Mouse (Mus musculus): ENCODE results near the gene Slc16a3. TPM values are rescaled to one million over a fixed set of nuclear protein-coding genes. Genes with fewer than 3 reads are reported as not detected.

Slc16a3 gene
- polyA plus RNA-seq, 1 experiment from 2014 or later = 21.9 TPM

- H3K4me2 ChIP-seq (replicated peaks; ENCODE audit: low read depth, low read length) = no peak overlapping the region
- 85% methylated on average over 5 of the region's 5 CpGs for WGBS
- H3K9ac ChIP-seq (ENCODE audit: low read depth, low read length) = no peak overlapping the region
- H3K27ac ChIP-seq (ENCODE audit: low read depth, low read length) = no peak overlapping the region
- H3K4me3 ChIP-seq (ENCODE audit: low read length) = no peak overlapping the region
- peaks cover 39% of the 10 kb centered on the region for H3K36me3 ChIP-seq (ENCODE audit: control insufficient read depth, insufficient read depth, low read length)
- H3K27me3 ChIP-seq (ENCODE audit: control insufficient read depth, insufficient read depth, low read length) = no peaks in the 10 kb centered on the region
- H3K9me3 ChIP-seq (ENCODE audit: control insufficient read depth, low read length) = no peaks in the 10 kb centered on the region
- no peak for ATAC-seq (ENCODE audit: low FRiP score, low TSS enrichment)
- H3K4me1 ChIP-seq (ENCODE audit: control insufficient read depth, insufficient read depth, low read length) = peaks cover 11% of the 10 kb centered on the region
These were observed 6.7 kb downstream of the Slc16a3 start for GRCm38 (mm10) chr11:120954936-120955335.

DNA sequence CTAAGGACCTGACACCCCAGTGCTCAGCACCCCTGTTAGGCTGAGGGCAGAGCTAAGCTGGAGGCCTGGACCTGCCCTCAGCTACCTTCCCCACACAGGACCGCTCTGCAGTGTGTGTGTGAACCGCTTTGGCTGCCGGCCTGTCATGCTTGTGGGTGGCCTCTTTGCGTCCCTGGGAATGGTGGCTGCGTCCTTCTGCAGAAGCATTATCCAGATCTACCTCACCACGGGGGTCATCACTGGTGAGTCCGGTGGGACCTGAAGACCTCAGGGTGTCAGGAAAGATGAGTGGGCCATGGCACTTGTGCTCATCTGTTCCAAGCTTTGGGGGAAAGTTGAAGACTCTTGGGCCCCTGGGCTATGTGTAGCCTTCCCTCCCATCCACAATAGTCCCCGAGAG is 7.4 kb downstream of the Slc16a3 start:
- peaks cover 4% of the 10 kb centered on the region; the same call in 1 of the 2 replicates for H3K4me1 ChIP-seq (ENCODE audit: control insufficient read depth, insufficient read depth, low read length)
- no peak overlapping the region for H3K4me3 ChIP-seq (ENCODE audit: low read length)
- H3K9ac ChIP-seq (ENCODE audit: low read depth, low read length) = no peak overlapping the region
- H3K27ac ChIP-seq (ENCODE audit: low read depth, low read length) = no peak overlapping the region
- no peaks in the 10 kb centered on the region for H3K9me3 ChIP-seq (ENCODE audit: control insufficient read depth, low read length)
- no peaks in the 10 kb centered on the region for H3K27me3 ChIP-seq (ENCODE audit: control insufficient read depth, insufficient read depth, low read length)
- ATAC-seq (ENCODE audit: low FRiP score, low TSS enrichment) = no peak
- 96% methylated on average over 8 of the region's 8 CpGs for WGBS
- peaks cover 46% of the 10 kb centered on the region for H3K36me3 ChIP-seq (ENCODE audit: control insufficient read depth, insufficient read depth, low read length)
- no peak overlapping the region for H3K4me2 ChIP-seq (replicated peaks; ENCODE audit: low read depth, low read length)

GRCm38 (mm10) chr11:120957052-120957451 is 8.8 kb downstream of the Slc16a3 start:
- WGBS = 64% methylated on average over 8 of the region's 8 CpGs
- ATAC-seq (ENCODE audit: low FRiP score, low TSS enrichment) = no peak

DNA sequence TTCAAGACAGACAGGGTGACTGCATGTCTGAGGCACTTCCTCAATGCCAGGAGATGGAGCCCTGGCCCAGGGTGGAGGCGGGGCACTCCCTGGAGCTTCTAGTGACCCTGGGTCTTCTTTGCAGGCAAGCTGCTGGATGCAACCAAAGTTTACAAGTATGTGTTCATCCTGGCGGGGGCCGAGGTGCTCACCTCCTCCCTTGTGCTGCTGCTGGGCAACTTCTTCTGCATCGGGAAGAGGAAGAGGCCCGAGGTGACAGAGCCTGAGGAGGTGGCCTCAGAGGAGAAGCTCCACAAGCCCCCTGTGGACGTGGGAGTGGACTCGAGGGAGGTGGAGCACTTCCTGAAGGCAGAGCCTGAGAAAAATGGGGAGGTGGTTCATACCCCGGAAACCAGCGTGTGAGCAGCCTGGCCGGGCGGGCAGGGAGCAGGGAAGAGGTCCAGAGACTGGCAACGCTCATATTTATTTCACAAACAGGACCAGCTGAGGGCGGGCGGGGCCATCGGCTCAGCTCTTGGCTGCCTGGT is 9.5 kb downstream of the Slc16a3 start:
- Histone ChIP-seq H3K4me2 (replicated peaks; ENCODE audit: low read depth, low read length) (no peak overlapping the region), H3K27me3 (ENCODE audit: control insufficient read depth, insufficient read depth, low read length) (no peaks in the 10 kb centered on the region), H3K27ac (ENCODE audit: low read depth, low read length) (no peak overlapping the region), H3K9me3 (ENCODE audit: control insufficient read depth, low read length) (no peaks in the 10 kb centered on the region), H3K4me3 (ENCODE audit: low read length) (no peak overlapping the region), H3K36me3 (ENCODE audit: control insufficient read depth, insufficient read depth, low read length) (peaks cover 67% of the 10 kb centered on the region), H3K4me1 (ENCODE audit: control insufficient read depth, insufficient read depth, low read length) (no peaks in the 10 kb centered on the region), H3K9ac (ENCODE audit: low read depth, low read length) (no peak overlapping the region)
- ATAC-seq (ENCODE audit: low FRiP score, low TSS enrichment) = no peak
- 62% methylated on average over 15 of the region's 15 CpGs for WGBS

More at GRCm38 (mm10) chr11:120957052-120957451, 8.8 kb downstream of the Slc16a3 start:
- no peaks in the 10 kb centered on the region; the same call in 1 of the 2 replicates for H3K4me1 ChIP-seq (ENCODE audit: control insufficient read depth, insufficient read depth, low read length)
- no peak overlapping the region for H3K27ac ChIP-seq (ENCODE audit: low read depth, low read length)
- H3K9me3 ChIP-seq (ENCODE audit: control insufficient read depth, low read length) = no peaks in the 10 kb centered on the region
- H3K27me3 ChIP-seq (ENCODE audit: control insufficient read depth, insufficient read depth, low read length) = no peaks in the 10 kb centered on the region
- H3K9ac ChIP-seq (ENCODE audit: low read depth, low read length) = no peak overlapping the region
- H3K4me3 ChIP-seq (ENCODE audit: low read length) = no peak overlapping the region
- H3K4me2 ChIP-seq (replicated peaks; ENCODE audit: low read depth, low read length) = no peak overlapping the region
- peaks cover 59% of the 10 kb centered on the region for H3K36me3 ChIP-seq (ENCODE audit: control insufficient read depth, insufficient read depth, low read length)

DNA sequence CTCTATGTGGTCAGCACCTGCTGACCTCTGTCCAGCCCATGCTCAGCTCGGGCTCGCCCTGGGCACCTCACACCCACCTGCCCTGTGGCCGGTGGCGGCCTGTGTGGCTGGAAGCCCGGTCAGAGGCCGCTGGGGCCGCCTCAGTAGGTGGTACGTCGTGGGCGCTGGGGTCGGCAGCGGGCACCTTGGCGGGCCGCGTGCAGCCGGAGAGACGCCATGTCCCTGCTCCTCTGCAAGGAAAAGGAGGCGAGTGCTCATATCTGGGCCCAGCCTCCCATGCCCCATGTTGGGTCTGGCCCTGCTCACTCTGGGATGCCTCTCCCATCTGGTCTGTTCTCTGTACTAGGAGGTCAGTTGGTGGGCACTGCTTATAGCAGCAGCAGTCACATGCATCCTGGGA is 10.8 kb downstream of the Slc16a3 start:
- Histone ChIP-seq H3K9me3 (ENCODE audit: control insufficient read depth, low read length) (no peaks in the 10 kb centered on the region), H3K4me1 (ENCODE audit: control insufficient read depth, insufficient read depth, low read length) (no peaks in the 10 kb centered on the region), H3K4me3 (ENCODE audit: low read length) (no peak overlapping the region), H3K27me3 (ENCODE audit: control insufficient read depth, insufficient read depth, low read length) (no peaks in the 10 kb centered on the region), H3K4me2 (replicated peaks; ENCODE audit: low read depth, low read length) (no peak overlapping the region), H3K36me3 (ENCODE audit: control insufficient read depth, insufficient read depth, low read length) (peaks cover 79% of the 10 kb centered on the region), H3K9ac (ENCODE audit: low read depth, low read length) (no peak overlapping the region), H3K27ac (ENCODE audit: low read depth, low read length) (no peak overlapping the region)
- no peak for ATAC-seq (ENCODE audit: low FRiP score, low TSS enrichment)
- 86% methylated on average over 18 of the region's 18 CpGs for WGBS

DNA sequence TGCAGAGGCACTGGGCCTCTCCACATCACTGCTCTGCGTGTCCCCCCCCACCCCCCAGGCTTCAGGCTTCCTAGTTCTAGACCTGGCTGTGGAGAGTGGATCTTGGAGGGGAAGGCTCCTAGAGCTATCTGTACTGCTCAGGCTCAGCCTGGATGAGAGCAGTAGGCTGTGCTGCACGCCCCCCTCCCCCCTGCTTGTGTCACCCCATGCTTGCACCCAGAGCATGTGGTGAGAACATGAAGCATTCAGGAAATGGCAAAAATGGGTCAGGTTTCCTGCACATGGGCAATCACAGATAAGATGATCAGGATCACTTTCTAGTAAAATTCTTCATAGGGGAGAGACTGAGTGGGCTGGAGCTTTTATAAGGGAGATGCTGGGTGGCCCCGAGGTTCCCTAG is 11.3 kb downstream of the Slc16a3 start:
- no peak overlapping the region for H3K4me3 ChIP-seq (ENCODE audit: low read length)
- no peak overlapping the region for H3K27ac ChIP-seq (ENCODE audit: low read depth, low read length)
- H3K9me3 ChIP-seq (ENCODE audit: control insufficient read depth, low read length) = no peaks in the 10 kb centered on the region
- no peaks in the 10 kb centered on the region for H3K27me3 ChIP-seq (ENCODE audit: control insufficient read depth, insufficient read depth, low read length)
- no peak overlapping the region for H3K4me2 ChIP-seq (replicated peaks; ENCODE audit: low read depth, low read length)
- H3K9ac ChIP-seq (ENCODE audit: low read depth, low read length) = no peak overlapping the region
- H3K36me3 ChIP-seq (ENCODE audit: control insufficient read depth, insufficient read depth, low read length) = peaks cover 84% of the 10 kb centered on the region
- 77% methylated on average over 3 of the region's 3 CpGs for WGBS
- no peaks in the 10 kb centered on the region for H3K4me1 ChIP-seq (ENCODE audit: control insufficient read depth, insufficient read depth, low read length)
- no peak for ATAC-seq (ENCODE audit: low FRiP score, low TSS enrichment)

DNA sequence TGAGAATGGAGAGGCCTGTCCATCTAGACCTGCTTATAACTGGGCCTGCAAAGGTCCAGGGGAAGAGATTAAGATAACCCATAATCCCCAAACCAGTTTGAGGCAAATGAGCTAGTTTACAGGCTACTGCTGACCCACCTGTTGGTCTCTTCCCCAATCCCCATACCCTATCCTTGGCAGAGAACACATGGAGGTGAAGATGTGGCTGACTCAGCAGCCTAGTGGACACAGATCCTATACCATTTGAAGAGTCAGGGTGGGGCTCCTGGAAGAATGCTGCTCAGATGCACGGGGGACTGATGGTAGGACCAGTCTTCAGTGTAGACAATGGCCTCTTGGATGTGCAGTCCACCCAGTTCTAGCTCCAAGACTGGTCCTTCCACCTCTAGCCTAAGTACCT is 12.0 kb downstream of the Slc16a3 start:
- no peaks in the 10 kb centered on the region for H3K27me3 ChIP-seq (ENCODE audit: control insufficient read depth, insufficient read depth, low read length)
- H3K4me3 ChIP-seq (ENCODE audit: low read length) = no peak overlapping the region
- 68% methylated on average over 1 of the region's 1 CpGs for WGBS
- H3K4me1 ChIP-seq (ENCODE audit: control insufficient read depth, insufficient read depth, low read length) = no peaks in the 10 kb centered on the region
- no peaks in the 10 kb centered on the region for H3K9me3 ChIP-seq (ENCODE audit: control insufficient read depth, low read length)
- no peak overlapping the region for H3K4me2 ChIP-seq (replicated peaks; ENCODE audit: low read depth, low read length)
- no peak for ATAC-seq (ENCODE audit: low FRiP score, low TSS enrichment)
- peaks cover 91% of the 10 kb centered on the region for H3K36me3 ChIP-seq (ENCODE audit: control insufficient read depth, insufficient read depth, low read length)
- H3K9ac ChIP-seq (ENCODE audit: low read depth, low read length) = no peak overlapping the region
- H3K27ac ChIP-seq (ENCODE audit: low read depth, low read length) = no peak overlapping the region

DNA sequence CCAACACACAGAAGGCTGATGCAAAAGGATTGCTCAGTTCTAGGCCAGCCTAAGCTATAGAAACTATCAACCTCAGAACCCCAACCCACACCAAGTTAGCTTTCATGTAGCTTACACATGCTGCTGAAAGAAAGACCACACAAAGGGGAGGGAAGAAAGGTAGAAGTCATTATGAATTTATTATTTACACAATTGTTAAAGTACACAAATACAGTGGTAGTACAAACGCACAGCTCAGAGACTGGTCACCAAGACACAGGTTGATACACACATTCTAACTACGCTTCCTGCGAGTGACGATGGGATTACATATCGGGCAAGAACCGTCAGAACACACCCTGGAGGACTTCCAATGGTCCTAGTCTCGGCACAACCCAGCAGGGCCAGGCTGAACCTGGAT is 13.3 kb downstream of the Slc16a3 start:
- Histone ChIP-seq H3K27ac (ENCODE audit: low read depth, low read length) (no peak overlapping the region), H3K9me3 (ENCODE audit: control insufficient read depth, low read length) (no peaks in the 10 kb centered on the region), H3K36me3 (ENCODE audit: control insufficient read depth, insufficient read depth, low read length) (peaks cover 93% of the 10 kb centered on the region), H3K9ac (ENCODE audit: low read depth, low read length) (no peak overlapping the region), H3K4me1 (ENCODE audit: control insufficient read depth, insufficient read depth, low read length) (no peaks in the 10 kb centered on the region), H3K4me2 (replicated peaks; ENCODE audit: low read depth, low read length) (no peak overlapping the region), H3K27me3 (ENCODE audit: control insufficient read depth, insufficient read depth, low read length) (no peaks in the 10 kb centered on the region), H3K4me3 (ENCODE audit: low read length) (no peak overlapping the region)
- WGBS = 92% methylated on average over 7 of the region's 7 CpGs
- ATAC-seq (ENCODE audit: low FRiP score, low TSS enrichment) = no peak

DNA sequence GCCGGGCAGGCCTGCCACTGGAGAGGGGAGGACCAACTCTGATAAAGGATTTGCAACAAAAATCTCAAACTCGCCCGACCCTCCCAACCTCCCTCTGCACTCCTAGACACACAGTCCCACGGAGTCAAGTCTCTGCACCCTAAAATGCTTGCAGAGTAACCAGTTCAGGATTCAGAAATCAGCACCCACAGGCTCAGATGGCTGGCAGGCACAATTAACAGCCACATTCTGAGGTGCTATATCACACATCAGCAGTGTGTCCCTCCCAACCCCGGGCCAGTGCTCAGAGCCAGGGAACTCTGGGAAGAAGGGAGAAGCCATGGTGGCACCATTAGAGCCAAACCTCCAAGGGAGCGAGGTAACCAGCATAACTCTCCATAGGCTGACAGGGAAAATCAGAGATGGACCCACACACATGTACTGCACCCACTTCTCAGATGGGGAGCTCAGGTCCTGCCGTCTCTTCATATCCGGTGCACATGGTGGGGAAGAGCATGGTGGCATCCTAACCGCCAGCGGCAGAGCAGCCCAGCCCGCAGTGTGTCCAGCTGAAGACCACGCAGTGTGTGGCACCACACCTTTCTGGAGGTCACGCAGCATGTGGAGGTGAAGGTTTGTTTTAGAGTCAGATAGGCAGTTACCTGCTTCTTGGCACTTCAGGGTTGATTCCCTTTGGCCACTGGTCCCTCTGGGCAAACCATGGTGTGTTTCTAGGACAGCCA is 13.9 kb downstream of the Slc16a3 start:
- no peak overlapping the region for H3K4me3 ChIP-seq (ENCODE audit: low read length)
- no peak overlapping the region for H3K9ac ChIP-seq (ENCODE audit: low read depth, low read length)
- ATAC-seq (ENCODE audit: low FRiP score, low TSS enrichment) = no peak
- no peak overlapping the region for H3K27ac ChIP-seq (ENCODE audit: low read depth, low read length)
- 91% methylated on average over 13 of the region's 13 CpGs for WGBS
- no peaks in the 10 kb centered on the region for H3K9me3 ChIP-seq (ENCODE audit: control insufficient read depth, low read length)
- H3K4me1 ChIP-seq (ENCODE audit: control insufficient read depth, insufficient read depth, low read length) = no peaks in the 10 kb centered on the region
- no peak overlapping the region for H3K4me2 ChIP-seq (replicated peaks; ENCODE audit: low read depth, low read length)
- peaks cover 93% of the 10 kb centered on the region for H3K36me3 ChIP-seq (ENCODE audit: control insufficient read depth, insufficient read depth, low read length)
- H3K27me3 ChIP-seq (ENCODE audit: control insufficient read depth, insufficient read depth, low read length) = no peaks in the 10 kb centered on the region
